ENCODE assay signal across 12 mouse cellular contexts in genomic region chrX:11748278-11748677, GRCm38 (mm10).
A peak's percentile ranks its signal among the peaks of the same experiment; 100 is the strongest.
DNase-seq lines count a peak whose midpoint lies in the region; ATAC-seq and TF ChIP-seq lines count a peak whose summit lies in the region.
"Had no signal": no experiment of that assay in that cellular context is flagged by ENCODE, and none has a peak within 500 bp of the region (broad histone marks: within the 10 kb centered on the region; RNA-seq: fewer than 3 reads in every experiment).

No protein-coding gene starts in this region.

- WGBS in forebrain, embryonic 10.5 days = 60% methylated on average over 4 of the region's 4 CpGs

- H3K27me3 ChIP-seq in myocyte (ENCODE audit: control insufficient read depth, insufficient read depth, insufficient read length) = no peaks in the 10 kb centered on the region
- peaks cover 88% of the 10 kb centered on the region for H3K27me3 ChIP-seq in forebrain, embryonic 10.5 days (ENCODE audit: poor library complexity, severe bottlenecking)
- H3K27me3 ChIP-seq: forebrain, embryonic 15.5 days; liver, embryonic 13.5 days had no signal

- peak; percentile 0 for DNase-seq in retina, adult 2 months (ENCODE audit: low read depth, low spot score)
- no peak for DNase-seq in retina, embryonic 14.5 days (ENCODE audit: low spot score)
- peak; percentile 24 to 31 for DNase-seq in adrenal gland, postnatal 4 days (ENCODE audit: low spot score in 2 of 2)
- peak; percentile 78 for DNase-seq in gastrocnemius, postnatal 10 days
- DNase-seq in forebrain, embryonic 10.5 days (ENCODE audit: extremely low spot score, low spot score) = no peak
- DNase-seq: liver, embryonic 13.5 days had no signal

- H3K4me3 ChIP-seq in myocyte = no peak overlapping the region
- H3K4me3 ChIP-seq in forebrain, embryonic 10.5 days = no peak overlapping the region
- H3K4me3 ChIP-seq: forebrain, embryonic 15.5 days; liver, embryonic 13.5 days; midbrain, embryonic 10.5 days had no signal

- no peaks in the 10 kb centered on the region for H3K36me3 ChIP-seq in myocyte (ENCODE audit: control insufficient read depth, insufficient read depth)
- H3K36me3 ChIP-seq in forebrain, embryonic 10.5 days (replicated peaks) = no peaks in the 10 kb centered on the region
- H3K36me3 ChIP-seq: forebrain, embryonic 15.5 days; liver, embryonic 13.5 days; midbrain, embryonic 10.5 days had no signal

- peaks cover 12% of the 10 kb centered on the region for H3K4me1 ChIP-seq in forebrain, embryonic 10.5 days
- H3K4me1 ChIP-seq: forebrain, embryonic 15.5 days had no signal

- H3ac ChIP-seq in myocyte (ENCODE audit: control insufficient read depth, insufficient read length) = no peak overlapping the region

- H3K9me3 ChIP-seq in forebrain, embryonic 10.5 days = no peaks in the 10 kb centered on the region
- H3K9me3 ChIP-seq: forebrain, embryonic 15.5 days; liver, embryonic 13.5 days; midbrain, embryonic 10.5 days had no signal

- H3K27ac ChIP-seq in forebrain, embryonic 10.5 days = no peak overlapping the region
- H3K27ac ChIP-seq: forebrain, embryonic 15.5 days; liver, embryonic 13.5 days; midbrain, embryonic 10.5 days had no signal

- no peaks in the 10 kb centered on the region for H3K79me2 ChIP-seq in myocyte (ENCODE audit: control insufficient read depth, insufficient read depth)

- ATAC-seq in megakaryocyte progenitor cell, adult 5-6 weeks (replicated peaks; ENCODE audit: poor library complexity) = no peak
- no peak for ATAC-seq in frontal cortex, adult (ENCODE audit: low TSS enrichment)
- ATAC-seq: forebrain, embryonic 15.5 days; intestine, postnatal 0 days had no signal

- H3K4me2 ChIP-seq in myocyte (ENCODE audit: low read depth) = peak overlapping the region; percentile 75
- H3K4me2 ChIP-seq: forebrain, embryonic 15.5 days; liver, embryonic 13.5 days had no signal

- TF ChIP-seq POLR2A in myocyte (IDR thresholded peaks at IDR 0.05; ENCODE audit: insufficient read length, low read depth) = no peak

TF ChIP-seq in myocyte, 11 proteins besides CTCF, POLR2A, EP300 and RAD21:
- peak; percentile 28 for TF ChIP-seq TCF12 (IDR thresholded peaks at IDR 0.05; ENCODE audit: insufficient read depth, poor library complexity, severe bottlenecking)
- TF ChIP-seq SRF (IDR thresholded peaks at IDR 0.05; ENCODE audit: control insufficient read depth, insufficient read length, low read depth) = no peak
- TF ChIP-seq MYOD1 (IDR thresholded peaks at IDR 0.05; ENCODE audit: control insufficient read depth in 1 of 3, insufficient read length in 2 of 3, low read depth in 2 of 3) = peak; percentile 19 to 88 (median 80)
- no peak for TF ChIP-seq REST (IDR thresholded peaks at IDR 0.05; ENCODE audit: insufficient read depth, insufficient read length)
- TF ChIP-seq MYOG (IDR thresholded peaks at IDR 0.05; ENCODE audit: control insufficient read depth in 1 of 3, insufficient read depth in 1 of 3, insufficient read length in 2 of 3, low read depth in 2 of 3) = peak; percentile 50 to 92 (median 59)

Comparison
In these comparisons a context has a peak if more than half of its experiments do, and no peak if none do; other contexts are left out.
1. DNase-seq: peak in retina, adult 2 months (single experiment), adrenal gland, postnatal 4 days (2 of 2) and gastrocnemius, postnatal 10 days (single experiment); none in retina, embryonic 14.5 days (single experiment) and forebrain, embryonic 10.5 days (single experiment).